Mouse (Mus musculus): ENCODE measurements around the gene Srgap3.

Gene Srgap3

DNA sequence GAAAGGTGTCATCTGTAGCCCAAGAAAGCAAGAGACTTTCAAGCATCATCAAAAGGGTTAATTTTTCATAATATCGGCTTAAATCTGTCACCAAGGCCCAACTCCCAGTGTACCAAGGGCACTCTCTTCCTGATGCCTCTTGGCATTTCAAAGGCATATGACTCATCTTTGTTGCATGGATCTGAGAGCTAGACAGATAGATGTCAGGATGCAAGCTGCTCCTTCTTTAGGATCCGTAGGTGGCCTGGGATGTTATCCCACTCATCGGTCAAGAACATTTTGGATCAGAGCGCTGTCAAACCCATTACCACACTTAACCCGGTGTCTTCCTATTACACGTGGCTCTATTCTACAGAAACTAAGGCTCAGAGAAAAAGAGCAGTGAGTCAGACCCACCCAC, 192.1 kb downstream of the Srgap3 start:
- in situ Hi-C loops (cut with MboI, MseI) = loop anchor here in 1 of 2 experiments (5.0 kb wide), 1 partner anchor 92 kb away; no protein-coding TSS in a partner anchor

DNA sequence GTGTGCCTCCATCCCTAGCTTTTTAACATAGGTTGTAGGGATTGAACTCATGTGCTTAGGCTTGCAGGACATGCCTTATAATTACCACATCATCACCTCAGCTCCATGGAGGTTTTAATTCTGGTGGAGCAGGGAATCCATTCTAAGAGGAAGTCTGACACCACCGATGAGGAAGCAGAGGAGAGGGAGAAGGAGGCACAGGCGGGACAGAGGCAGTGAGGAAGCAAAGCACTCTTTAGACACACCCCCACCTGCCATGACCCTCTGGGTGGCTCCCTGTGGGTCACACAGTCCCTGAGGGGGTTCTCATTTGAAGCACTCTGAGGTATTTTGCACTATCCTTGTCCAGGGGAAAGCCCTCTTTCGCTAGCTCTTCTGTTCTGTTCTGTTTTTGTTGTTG, 194.5 kb downstream of the Srgap3 start:
- in situ Hi-C loops (cut with MboI, MseI) = loop anchor here in 1 of 2 experiments (5.0 kb wide), 1 partner anchor 95 kb away; no protein-coding TSS in a partner anchor

DNA sequence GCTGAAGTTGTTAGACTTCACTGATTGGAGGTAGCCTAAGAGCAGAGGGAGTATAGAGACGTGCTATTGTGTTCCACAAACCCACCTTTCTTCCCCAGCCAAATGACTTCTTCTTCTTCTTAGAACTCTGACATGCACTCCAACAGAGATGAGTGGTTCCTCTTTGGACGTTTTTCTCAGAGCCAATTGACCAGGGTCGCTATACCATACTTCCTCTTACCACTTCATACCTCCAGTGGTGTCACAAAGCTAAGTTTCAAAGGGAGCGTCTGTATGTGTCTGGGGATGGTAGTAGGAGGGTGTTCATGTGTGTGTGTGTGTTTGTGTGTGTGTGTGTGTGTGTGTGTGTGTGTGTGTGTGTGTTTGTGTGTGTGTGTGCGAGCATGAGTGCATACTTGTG, 195.1 kb downstream of the Srgap3 start:
- in situ Hi-C loops (cut with MboI, MseI) = loop anchor here in 1 of 2 experiments (5.0 kb wide), 1 partner anchor 95 kb away; no protein-coding TSS in a partner anchor

DNA sequence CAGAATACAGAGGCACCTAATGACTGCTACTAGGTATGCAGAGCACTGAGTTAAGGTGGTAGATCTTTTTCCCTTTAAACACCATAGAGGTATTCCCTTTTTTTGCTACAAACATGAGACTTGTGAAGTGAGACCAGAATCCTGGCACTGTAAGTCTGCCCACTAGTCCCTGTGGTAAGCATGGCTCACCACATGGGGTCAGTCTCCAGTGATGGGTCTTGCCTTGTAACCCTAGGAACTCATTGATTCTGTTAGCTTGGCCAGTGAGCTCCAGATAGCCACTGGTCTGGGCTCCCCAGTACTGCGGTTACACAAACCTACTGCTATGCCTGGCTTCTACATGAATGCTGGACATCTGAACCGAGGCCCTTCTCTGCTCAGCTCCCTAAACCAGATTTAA, 204.8 kb downstream of the Srgap3 start:
- in situ Hi-C loops (cut with MboI, MseI) = no loop called here

DNA sequence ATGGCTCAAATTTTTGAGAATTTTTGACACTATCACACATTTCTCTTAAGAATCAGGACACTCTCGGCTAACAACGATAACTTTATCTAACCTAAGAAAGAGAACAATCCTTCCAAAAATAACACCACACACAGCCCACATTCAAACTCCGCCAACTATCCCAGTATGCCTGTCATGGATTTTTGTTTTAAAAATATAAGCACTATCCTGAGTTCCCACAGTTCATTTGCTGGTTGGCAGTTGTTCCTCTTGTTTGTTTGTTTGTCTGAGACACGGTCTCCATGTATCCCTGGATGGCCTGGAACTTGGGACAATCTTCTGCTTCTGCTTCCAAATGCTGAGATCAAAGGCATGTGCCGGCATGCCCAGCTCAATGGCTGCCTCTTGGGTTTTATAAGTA, 205.3 kb downstream of the Srgap3 start:
- in situ Hi-C loops (cut with MboI, MseI) = no loop called here

DNA sequence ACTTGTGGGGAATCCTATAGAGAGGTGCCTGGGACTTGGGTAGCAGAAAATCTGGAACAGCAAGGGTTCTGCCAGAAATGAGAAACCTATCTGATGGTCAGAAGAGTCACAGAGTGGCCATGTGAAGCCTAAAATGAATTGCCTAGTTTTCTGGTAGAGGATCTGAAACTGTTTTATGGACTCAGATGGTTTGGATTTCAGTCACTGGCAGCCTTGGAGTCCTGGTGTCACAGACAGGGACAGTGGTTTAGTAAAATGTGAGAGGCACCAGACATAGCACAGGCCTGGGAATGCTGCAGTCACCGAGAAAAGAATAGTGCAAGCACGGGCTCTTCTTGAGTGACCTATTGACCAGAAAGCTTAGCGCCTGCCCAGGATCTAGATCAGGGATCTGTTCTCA, 207.4 kb downstream of the Srgap3 start:
- in situ Hi-C loops (cut with MboI, MseI) = no loop called here

DNA sequence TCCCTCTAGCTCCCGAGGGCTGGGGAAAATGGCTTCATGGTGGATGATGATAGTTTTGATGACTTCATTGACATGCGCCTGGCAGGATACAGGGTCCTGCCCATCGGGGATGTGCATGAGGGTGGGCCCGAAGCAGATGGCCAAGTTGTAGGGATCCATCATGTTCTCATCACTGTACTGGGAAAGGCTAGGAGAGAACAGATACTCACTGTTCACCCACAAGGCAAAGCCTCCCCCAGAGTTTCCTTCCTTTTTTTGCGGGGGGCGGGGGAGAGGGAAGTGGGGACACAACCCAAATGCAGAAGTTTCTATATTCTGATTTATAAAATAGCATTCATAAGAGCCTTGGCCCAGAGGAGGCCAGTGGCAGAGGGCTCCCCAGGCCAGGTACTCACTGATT, 208.1 kb downstream of the Srgap3 start:
- in situ Hi-C loops (cut with MboI, MseI) = no loop called here

DNA sequence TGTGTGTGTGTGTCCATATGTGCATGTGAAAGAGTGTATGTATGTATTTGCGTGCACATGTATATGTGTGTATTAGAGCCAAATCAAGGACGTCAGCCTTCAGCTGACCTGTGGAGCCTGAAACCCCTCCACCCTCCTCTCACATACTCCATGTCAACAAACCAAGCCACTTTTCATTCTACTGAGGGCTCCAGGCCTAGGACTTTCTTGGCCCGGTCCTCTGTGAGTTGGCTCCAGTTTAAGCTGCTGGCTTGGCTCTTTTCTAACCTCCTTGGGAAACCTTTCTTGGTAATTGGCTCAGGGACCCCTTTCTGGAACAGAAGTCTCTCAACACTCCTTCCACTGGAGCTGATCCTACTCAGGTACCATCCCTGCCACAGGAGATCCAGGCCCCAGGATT, 210.6 kb downstream of the Srgap3 start:
- in situ Hi-C loops (cut with MboI, MseI) = no loop called here

DNA sequence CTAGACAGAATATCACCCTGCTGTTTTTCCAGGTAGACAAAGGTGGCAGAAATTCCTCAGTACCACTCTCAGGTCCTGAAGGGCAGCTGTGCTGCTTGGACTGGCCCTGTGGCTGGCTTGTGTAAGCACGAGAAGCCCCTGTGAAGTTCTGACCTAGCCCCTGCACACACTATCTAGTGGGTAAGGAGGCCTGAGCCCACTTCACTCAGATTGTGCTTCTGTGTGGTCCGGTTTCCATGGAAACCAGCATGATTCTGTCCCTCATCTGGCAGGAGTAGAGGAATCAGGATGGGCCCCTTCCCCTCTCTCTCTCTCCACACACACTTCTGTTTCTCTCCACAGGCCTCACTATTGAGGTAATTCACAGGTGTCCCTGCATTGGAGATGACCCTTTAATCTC, 212.0 kb downstream of the Srgap3 start:
- in situ Hi-C loops (cut with MboI, MseI) = no loop called here

DNA sequence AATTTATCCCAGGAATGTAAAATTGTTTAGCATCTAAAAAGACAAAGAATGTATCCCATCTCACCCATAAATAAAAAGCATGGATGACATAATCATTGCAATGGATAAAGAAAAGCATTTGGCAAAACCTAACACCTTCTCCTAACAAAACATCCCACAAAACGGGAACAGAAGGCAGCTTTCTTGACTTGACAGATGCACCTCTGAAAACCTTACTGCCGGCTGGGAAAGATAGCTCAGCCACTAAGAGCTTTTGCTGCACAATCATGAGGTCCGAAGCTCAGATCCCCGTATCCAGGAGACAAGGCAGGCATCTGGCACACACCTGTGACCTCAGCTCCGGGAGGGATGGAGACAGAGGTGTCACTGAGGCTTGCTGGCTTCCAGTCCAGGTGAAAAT, 213.1 kb downstream of the Srgap3 start:
- in situ Hi-C loops (cut with MboI, MseI) = no loop called here

DNA sequence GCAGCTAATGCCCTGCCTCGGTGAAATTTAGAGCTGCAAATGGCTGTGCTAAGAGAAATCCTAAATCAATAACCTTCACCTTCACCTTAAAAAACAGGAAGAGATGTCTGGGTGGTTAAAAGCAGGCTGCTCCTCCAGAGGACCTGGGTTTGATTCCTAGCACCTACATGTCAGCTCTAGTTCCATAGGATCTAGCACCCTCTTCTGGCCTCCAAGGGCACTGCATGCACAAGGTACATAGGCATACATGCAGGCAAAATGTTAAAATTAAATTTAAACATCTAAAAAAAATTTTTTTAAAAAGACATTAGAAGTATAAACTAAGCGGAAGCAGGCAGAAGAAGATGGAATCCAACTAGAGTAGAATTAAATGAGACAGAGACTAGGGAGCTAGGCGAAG, 214.6 kb downstream of the Srgap3 start:
- in situ Hi-C loops (cut with MboI, MseI) = no loop called here

DNA sequence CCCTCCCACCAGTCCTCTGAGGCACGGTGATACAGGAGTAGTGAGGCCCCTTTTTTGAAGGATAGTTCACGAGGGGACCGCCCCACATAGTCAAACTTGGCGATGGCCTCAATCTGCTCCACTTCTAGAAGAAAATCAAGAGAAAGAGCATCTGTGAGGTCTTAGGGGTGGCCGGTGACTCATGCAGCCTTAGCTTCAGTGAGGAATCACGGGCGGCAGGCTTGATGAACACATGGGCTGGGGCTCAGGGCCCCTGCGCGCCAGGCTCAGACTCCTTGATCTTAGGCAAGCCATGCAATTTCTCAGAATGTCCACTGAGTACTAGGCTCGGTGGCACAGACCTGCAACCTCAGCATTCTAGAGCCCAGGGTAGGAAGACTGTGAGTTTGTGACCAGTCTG, 215.7 kb downstream of the Srgap3 start:
- in situ Hi-C loops (cut with MboI, MseI) = no loop called here

DNA sequence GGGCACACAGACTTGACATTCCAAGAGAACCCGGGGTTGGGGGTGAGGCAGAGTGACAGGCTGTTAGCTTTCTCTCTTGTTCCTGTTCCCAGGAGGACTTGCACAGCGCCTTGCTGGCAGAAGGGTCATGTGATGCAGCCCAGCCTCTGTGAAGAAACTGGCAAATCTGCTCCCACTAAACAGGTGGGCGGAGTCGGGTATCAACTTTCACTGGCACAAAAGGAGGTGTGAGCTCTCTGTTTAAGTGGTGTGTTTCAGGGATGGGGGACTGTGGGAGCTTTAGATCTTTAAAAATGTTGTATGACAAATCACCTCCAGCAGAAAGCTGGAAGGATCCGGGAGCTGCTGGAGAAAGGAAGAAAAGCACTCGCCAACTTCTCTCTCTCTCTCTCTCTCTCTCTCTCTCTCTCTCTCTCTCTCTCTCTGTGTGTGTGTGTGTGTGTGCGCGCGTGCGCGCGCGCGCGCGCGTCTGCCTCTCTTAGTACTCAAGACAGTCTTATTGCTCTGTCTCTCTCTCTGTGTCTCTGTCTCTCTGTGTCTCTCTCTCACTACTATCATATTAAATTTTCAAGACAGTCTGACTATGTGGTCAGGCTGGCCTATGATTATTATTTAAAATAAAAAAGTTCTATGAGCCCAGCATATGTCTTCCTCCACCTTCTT, 218.2 kb downstream of the Srgap3 start:
- in situ Hi-C loops (cut with MboI, MseI) = loop anchor here in 1 of 2 experiments (10.0 kb wide), 1 partner anchor 276 kb away; no protein-coding TSS in a partner anchor

DNA sequence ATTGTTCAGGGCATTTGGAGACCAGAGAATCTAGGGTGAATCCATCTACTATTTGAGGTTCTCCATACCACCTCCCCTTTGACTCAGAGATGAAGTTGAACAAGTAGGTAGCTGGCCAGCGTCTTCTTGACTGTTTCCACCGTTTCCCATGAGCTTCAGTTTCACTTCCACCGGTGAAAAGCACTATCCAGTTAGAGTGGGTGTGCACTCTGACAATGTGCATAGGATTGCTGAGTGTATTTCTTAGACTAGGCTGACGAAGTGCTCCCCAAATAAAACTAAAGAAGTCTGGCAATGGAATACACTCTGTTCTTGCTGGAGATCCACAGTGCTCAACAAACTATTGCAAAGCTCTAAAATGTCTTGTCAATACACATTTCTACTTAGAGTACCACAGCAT, 221.6 kb downstream of the Srgap3 start:
- in situ Hi-C loops (cut with MboI, MseI) = loop anchor here in 1 of 2 experiments (10.0 kb wide), 1 partner anchor 279 kb away; no protein-coding TSS in a partner anchor

DNA sequence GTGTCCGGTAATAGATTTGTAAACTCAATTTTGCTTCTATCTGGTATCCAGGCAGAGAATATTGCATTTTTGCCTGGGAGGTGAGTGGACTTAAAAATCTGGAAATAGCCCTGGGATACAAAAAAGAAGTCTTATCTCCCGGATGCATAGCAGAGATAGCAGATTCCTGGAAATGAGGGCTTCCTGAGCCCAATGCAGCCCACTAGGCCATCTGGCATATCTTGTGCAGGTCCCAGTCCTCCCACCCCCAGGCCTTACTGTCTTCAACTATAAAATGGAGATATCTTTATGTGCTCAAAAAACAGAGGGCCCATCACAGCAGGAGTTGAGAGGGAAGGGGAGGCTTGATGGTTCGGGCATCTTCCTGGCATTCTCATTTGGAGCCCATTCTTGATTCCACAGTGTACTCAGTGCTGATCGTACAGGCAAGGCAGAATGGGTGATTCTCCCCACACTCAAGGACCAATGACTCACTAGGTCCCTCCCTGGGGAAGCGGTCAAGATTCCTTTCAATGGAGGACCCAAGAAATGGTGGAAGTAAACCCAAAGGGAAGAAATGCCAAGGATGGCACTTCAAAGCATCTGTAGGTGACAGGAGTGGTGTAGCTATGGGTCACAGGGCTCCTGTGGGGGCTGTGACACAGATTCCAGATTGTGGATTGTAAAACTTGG, 226.5 kb downstream of the Srgap3 start:
- in situ Hi-C loops (cut with MboI, MseI) = loop anchor here in 1 of 2 experiments (10.0 kb wide), 1 partner anchor 284 kb away; no protein-coding TSS in a partner anchor

DNA sequence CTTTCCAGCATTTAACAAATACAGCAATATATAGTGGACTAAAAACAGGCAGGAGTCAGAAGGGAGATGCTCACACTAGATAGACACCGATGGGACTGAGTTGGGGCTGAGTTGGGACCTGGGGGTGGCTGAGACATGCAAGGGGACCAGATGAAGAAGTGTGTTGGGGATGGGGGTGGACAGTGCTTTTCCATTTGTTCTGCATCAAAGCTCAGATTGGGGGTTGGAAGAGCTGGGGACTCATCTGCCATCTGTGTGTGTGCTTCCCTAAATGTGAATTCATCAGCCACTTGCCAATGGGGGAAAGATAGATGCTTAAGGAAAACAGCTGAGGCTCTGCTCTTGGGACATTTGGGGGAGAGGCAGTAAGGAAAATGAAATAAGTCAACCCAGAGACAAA, 227.1 kb downstream of the Srgap3 start:
- in situ Hi-C loops (cut with MboI, MseI) = loop anchor here in 1 of 2 experiments (10.0 kb wide), 1 partner anchor 285 kb away; no protein-coding TSS in a partner anchor

DNA sequence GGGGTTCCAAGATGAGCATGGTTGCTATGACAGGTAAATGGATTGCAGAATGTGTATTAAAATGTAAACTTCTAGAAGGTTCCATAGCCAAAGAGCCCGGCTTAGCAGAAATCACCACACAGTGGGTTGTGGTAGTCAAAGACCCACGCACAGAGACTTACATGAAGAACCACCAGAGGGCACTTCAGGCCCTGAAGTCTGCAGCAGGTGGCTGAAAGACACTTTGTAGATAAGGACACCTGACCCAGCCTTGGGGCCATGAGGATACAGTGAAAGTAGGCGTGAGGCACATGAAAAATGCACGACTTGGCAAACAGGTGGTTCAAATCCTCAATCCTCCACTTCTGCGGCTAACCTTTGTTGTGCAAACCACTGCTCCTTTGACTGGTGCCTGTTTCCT, 229.9 kb downstream of the Srgap3 start:
- in situ Hi-C loops (cut with MboI, MseI) = no loop called here

DNA sequence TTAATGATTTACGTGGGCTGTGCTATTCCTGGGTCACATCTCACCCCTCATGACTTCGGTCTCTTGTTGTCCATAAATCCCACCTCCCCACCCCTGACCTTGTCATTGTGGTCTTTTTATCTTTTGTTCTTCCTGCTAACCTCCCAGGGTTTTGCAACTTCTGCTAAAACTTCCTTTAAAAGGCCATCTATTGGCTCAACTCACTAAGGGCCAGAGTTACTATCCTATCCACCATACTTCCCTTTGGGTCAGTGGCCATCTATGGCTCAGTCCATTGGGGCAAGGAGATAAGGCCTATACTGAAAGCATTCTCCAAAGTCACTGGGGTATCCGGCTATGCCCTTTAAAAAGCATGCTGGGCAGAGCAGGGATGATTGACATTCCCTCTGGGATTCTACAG, 233.1 kb downstream of the Srgap3 start:
- in situ Hi-C loops (cut with MboI, MseI) = no loop called here

DNA sequence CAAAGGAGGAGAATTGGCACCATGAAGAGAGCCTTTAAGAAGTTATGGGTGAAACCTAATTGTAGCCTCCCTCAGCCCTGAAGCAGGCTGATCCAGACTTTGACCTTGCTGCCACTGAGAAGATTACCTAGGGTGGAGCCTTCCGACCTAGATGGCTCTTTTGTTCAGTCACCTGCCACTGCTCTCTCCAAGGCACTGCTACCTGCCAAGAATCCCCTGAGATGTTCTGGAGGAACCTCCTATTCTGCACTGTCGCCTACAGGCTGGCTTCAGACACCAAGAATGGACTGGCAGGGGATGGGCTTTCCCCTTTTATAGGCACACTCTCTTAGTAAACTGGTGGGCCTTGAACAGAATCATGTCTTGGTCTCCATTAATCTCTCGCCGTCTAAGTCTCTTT, 244.8 kb downstream of the Srgap3 start:
- in situ Hi-C loops (cut with MboI, MseI) = loop anchor here in 1 of 2 experiments (5.0 kb wide), 1 partner anchor 305 kb away; no protein-coding TSS in a partner anchor

DNA sequence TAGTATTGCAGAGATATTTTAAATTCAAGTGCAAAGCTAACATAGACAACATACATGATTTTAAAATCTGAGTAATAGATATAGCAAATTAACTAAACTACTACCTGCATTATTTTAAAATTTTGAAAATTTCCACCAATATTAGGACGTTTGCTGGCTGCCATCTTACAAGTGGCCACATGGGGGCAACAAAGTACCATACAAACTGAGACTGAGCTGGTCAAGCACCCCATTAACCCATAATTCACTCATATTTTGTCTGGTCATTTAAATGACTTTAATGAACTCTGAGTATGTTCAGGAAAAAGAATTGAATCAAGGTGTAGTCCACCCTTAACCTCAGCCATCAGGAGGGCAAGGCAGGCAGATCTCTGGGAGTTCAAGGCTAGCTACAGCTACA, 246.7 kb downstream of the Srgap3 start:
- in situ Hi-C loops (cut with MboI, MseI) = loop anchor here in 1 of 2 experiments (5.0 kb wide), 1 partner anchor 307 kb away; no protein-coding TSS in a partner anchor

DNA sequence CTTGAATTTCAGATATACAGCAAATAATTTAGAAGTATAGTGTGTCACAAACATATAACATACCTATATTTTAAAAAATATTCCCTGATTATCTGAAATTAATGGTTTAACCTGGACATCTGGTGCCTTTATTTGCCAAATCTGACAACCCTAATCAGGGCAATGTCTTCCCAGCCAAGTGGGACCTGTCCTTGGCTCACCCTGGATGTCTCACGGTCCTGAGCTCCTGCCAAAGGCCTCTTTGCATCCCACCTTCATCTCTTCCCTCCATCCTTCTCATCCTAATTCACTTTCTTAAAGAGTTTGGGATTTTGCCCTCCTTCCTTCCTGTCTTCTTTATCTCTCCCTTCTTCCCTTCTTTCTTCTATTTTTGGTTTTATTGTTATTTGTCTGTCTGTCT, 248.0 kb downstream of the Srgap3 start:
- in situ Hi-C loops (cut with MboI, MseI) = no loop called here

DNA sequence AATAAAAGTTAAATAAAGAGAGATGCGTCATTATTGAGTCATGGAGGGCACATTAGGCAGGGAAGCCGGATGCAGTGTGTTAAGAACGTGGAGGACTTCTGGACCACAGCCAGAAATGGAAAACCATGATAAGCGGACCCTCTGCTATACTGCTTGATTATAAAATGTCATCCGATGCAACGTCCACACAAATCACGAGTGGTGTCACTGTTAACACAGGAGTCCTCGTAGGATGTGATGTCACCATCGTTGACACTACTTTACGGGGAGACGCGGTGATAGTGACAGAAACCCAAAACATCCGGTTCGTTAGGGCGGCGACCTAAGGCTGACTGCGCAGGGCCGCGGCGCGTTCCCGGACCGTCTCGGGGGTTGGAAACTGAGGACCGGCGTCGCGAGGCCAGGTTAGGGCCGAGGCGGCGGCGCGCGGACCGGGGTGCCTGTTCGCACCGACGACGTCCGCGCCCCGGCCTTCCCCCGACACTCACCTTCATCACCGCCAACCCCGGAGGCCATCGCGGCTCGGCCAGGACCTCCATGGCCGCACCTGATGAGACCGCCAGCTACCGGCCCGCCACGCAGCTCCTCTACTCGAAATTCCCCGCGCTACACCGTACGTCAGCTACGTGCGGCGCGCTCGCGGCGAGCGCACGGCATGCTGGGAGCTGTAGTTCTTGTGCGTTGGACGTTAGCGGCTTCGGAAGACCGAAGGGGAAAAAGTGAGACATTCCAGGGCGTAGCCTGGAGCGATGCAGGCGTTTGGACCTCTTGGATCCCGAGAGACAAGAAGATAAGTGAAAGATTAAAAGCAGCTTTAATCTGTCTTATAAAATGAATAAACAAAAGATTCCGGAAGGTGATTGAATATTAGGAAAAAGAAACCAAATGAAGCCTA, 250.8 kb downstream of the Srgap3 start, which contains the start of gene Rad18:
TSS of gene Rad18 (minus strand) at position 631 of the 895 bp plus-strand sequence.
- in situ Hi-C loops (cut with MboI, MseI) = no loop called here

All from T-helper 17 cell (primary cell).